Mouse (Mus musculus) lung, embryonic 14.5 days (tissue): ENCODE data around the gene Smarce1. TPM values are rescaled to one million over a fixed set of nuclear protein-coding genes. Genes with fewer than 3 reads are reported as not detected.

Experiments
- ATAC-seq: fragments of 200-750 bp; cut with Nextera tagmentation; 2 replicates; pipeline ENCODE4 v1.8.0; 2017; ENCODE audit warnings: mild to moderate bottlenecking, moderate TSS enrichment, moderate library complexity; ENCODE audit not compliant: insufficient read depth
- DNase-seq: peaks from one replicate; pipeline ENCODE4 v3.0.0-alpha.2; 2015
- H3K27ac ChIP-seq: fragments of 300-500 bp; sonication (generic); 2 replicates; pipeline ENCODE4 v1.5.1; 2014; ENCODE audit warnings: low read depth, mild to moderate bottlenecking, moderate library complexity
- H3K27me3 ChIP-seq: fragments of 300-500 bp; sonication (generic); 2 replicates; pipeline ENCODE4 v1.6.1; 2014; ENCODE audit warnings: low read length, control low read depth; ENCODE audit not compliant: insufficient read depth
- H3K36me3 ChIP-seq: fragments of 300-500 bp; sonication (generic); 2 replicates; pipeline ENCODE4 v1.6.1; 2014; ENCODE audit warnings: control low read depth; ENCODE audit not compliant: insufficient read depth
- H3K4me1 ChIP-seq: fragments of 300-500 bp; sonication (generic); 2 replicates; pipeline ENCODE4 v1.6.1; 2014; ENCODE audit warnings: antibody characterized with exemption, control low read depth; ENCODE audit not compliant: insufficient read depth
- H3K4me2 ChIP-seq: fragments of 300-500 bp; sonication (generic); 2 replicates; pipeline ENCODE4 v1.6.1; 2014; ENCODE audit warnings: mild to moderate bottlenecking
- H3K4me3 ChIP-seq: fragments of 300-500 bp; sonication (generic); 2 replicates; pipeline ENCODE4 v1.5.1; 2014; ENCODE audit warnings: low read depth, low read length
- H3K9ac ChIP-seq: fragments of 300-500 bp; sonication (generic); 2 replicates; pipeline ENCODE4 v1.6.1; 2014
- H3K9me3 ChIP-seq: fragments of 300-500 bp; sonication (generic); 2 replicates; pipeline ENCODE4 v1.6.1; 2016; ENCODE audit warnings: low read depth, low read length, control low read depth
- CTCF ChIP-seq: IDR thresholded peaks from 2 replicates; pipeline ENCODE4 v1.5.1; 2016; ENCODE audit warnings: antibody characterized with exemption, low read depth
- WGBS: fragments of 180-500 bp; shearing (Covaris S2); extraction: QIAGEN DNeasy Blood & Tissue Kit; methylation state at CpG from one replicate; pipeline ENCODE4 v1.1.7; 2014; 5-methylcytosine and 5-hydroxymethylcytosine counted together
- polyA plus RNA-seq: library from polyadenylated mRNA; unstranded; fragments of >200 nt; fragmentation: Nextera tagmentation; extraction: Ambion mirVana; gene quantifications from 2 replicates; pipeline ENCODE4 v1.2.1, GENCODE M21; 2014

Gene Smarce1
- 170 and 189 TPM in 2 replicates for polyA plus RNA-seq

GRCm38 (mm10) chr11:99230261-99231048 lies at the start of gene Smarce1:
TSS of gene Smarce1 (minus strand) at chr11:99231017.
- H3K27ac ChIP-seq = peak within 1 kb of the TSS; percentile 100
- H3K4me3 ChIP-seq = peak within 1 kb of the TSS; percentile 72
- WGBS = under 1% methylated on average over 87 of the region's 87 CpGs
- H3K4me1 ChIP-seq = peaks cover 4% of the 10 kb centered on the region; the same call in 1 of the 2 replicates
- no peaks in the 10 kb centered on the region for H3K9me3 ChIP-seq
- peak within 1 kb of the TSS; percentile 83 for H3K4me2 ChIP-seq
- H3K36me3 ChIP-seq = peaks cover 25% of the 10 kb centered on the region
- ATAC-seq = peak; percentile 88
- no peaks in the 10 kb centered on the region for H3K27me3 ChIP-seq
- no peak for TF ChIP-seq CTCF
- H3K9ac ChIP-seq = peak within 1 kb of the TSS; percentile 99
- DNase-seq = peak; percentile 91

- WGBS = 54% methylated on average over 5 of the region's 5 CpGs
- DNase-seq (no peak), ATAC-seq (no peak)
- no peak overlapping the region for H3K4me3 ChIP-seq
- no peaks in the 10 kb centered on the region for H3K27me3 ChIP-seq
- no peak overlapping the region for H3K4me2 ChIP-seq
- no peak overlapping the region for H3K27ac ChIP-seq
- no peaks in the 10 kb centered on the region for H3K9me3 ChIP-seq
- H3K9ac ChIP-seq = no peak overlapping the region
- H3K36me3 ChIP-seq = no peaks in the 10 kb centered on the region
- TF ChIP-seq CTCF = no peak
- H3K4me1 ChIP-seq = no peaks in the 10 kb centered on the region
These were observed 49.2 kb upstream of the Smarce1 start for GRCm38 (mm10) chr11:99279986-99280385.

- DNase-seq (peak; percentile 19), ATAC-seq (no peak)
- Histone ChIP-seq H3K9me3 (no peaks in the 10 kb centered on the region), H3K27me3 (no peaks in the 10 kb centered on the region), H3K27ac (no peak overlapping the region), H3K36me3 (no peaks in the 10 kb centered on the region), H3K4me2 (no peak overlapping the region), H3K9ac (no peak overlapping the region), H3K4me3 (no peak overlapping the region), H3K4me1 (no peaks in the 10 kb centered on the region)
- no peak for TF ChIP-seq CTCF
- WGBS = 30% methylated on average over 7 of the region's 7 CpGs
These were observed 46.0 kb upstream of the Smarce1 start for GRCm38 (mm10) chr11:99276786-99277185.

- Histone ChIP-seq H3K27me3 (no peaks in the 10 kb centered on the region), H3K4me3 (no peak overlapping the region), H3K9me3 (no peaks in the 10 kb centered on the region), H3K9ac (no peak overlapping the region), H3K4me2 (no peak overlapping the region), H3K27ac (no peak overlapping the region), H3K4me1 (no peaks in the 10 kb centered on the region), H3K36me3 (no peaks in the 10 kb centered on the region)
- no peak for ATAC-seq
- TF ChIP-seq CTCF = no peak
- WGBS = 55% methylated on average over 6 of the region's 6 CpGs
- no peak for DNase-seq
These were observed 44.8 kb upstream of the Smarce1 start for GRCm38 (mm10) chr11:99275624-99276023.

GRCm38 (mm10) chr11:99272721-99273120 lies 41.9 kb upstream of the Smarce1 start:
- Histone ChIP-seq H3K4me3 (no peak overlapping the region), H3K9me3 (no peaks in the 10 kb centered on the region), H3K9ac (no peak overlapping the region), H3K27me3 (no peaks in the 10 kb centered on the region), H3K27ac (no peak overlapping the region), H3K36me3 (no peaks in the 10 kb centered on the region), H3K4me1 (no peaks in the 10 kb centered on the region), H3K4me2 (no peak overlapping the region)
- 70% methylated on average over 4 of the region's 4 CpGs for WGBS
- DNase-seq (no peak), ATAC-seq (no peak)
- TF ChIP-seq CTCF = no peak

- H3K36me3 ChIP-seq = no peaks in the 10 kb centered on the region
- no peak overlapping the region for H3K27ac ChIP-seq
- DNase-seq = no peak
- TF ChIP-seq CTCF = no peak
- 67% methylated on average over 7 of the region's 7 CpGs for WGBS
- H3K4me1 ChIP-seq = no peaks in the 10 kb centered on the region
- no peaks in the 10 kb centered on the region for H3K27me3 ChIP-seq
- no peak for ATAC-seq
- no peak overlapping the region for H3K4me3 ChIP-seq
- H3K4me2 ChIP-seq = no peak overlapping the region
- H3K9ac ChIP-seq = no peak overlapping the region
- no peaks in the 10 kb centered on the region for H3K9me3 ChIP-seq
These were observed 38.4 kb upstream of the Smarce1 start for GRCm38 (mm10) chr11:99269192-99269591.

- Histone ChIP-seq H3K27ac (no peak overlapping the region), H3K27me3 (no peaks in the 10 kb centered on the region), H3K36me3 (no peaks in the 10 kb centered on the region), H3K4me1 (no peaks in the 10 kb centered on the region), H3K9ac (no peak overlapping the region), H3K9me3 (no peaks in the 10 kb centered on the region), H3K4me2 (no peak overlapping the region), H3K4me3 (no peak overlapping the region)
- ATAC-seq = no peak
- TF ChIP-seq CTCF = no peak
- peak; percentile 19 for DNase-seq
- WGBS = 55% methylated on average over 9 of the region's 9 CpGs
These were observed 35.0 kb upstream of the Smarce1 start for GRCm38 (mm10) chr11:99265796-99266195.
